Mouse (Mus musculus) E14TG2a.4 (cell line): ENCODE measurements around the gene Ptprt.

Source experiments
- H3K27me3 ChIP-seq: 2 replicates; pipeline ENCODE4 v1.6.1; 2014; ENCODE audit warnings: low read length, control low read depth; ENCODE audit not compliant: insufficient read depth
- H3K36me3 ChIP-seq: 2 replicates; pipeline ENCODE4 v1.6.1; 2014; ENCODE audit warnings: low read length, control low read depth; ENCODE audit not compliant: insufficient read depth
- H3K4me1 ChIP-seq: replicated peaks from 2 replicates; pipeline ENCODE4 v1.6.1; 2014; ENCODE audit warnings: low read depth, low read length, control low read depth
- H3K4me3 ChIP-seq: replicated peaks from 2 replicates; pipeline ENCODE4 v1.5.1; 2014; ENCODE audit warnings: mild to moderate bottlenecking, low read length
- H3K9me3 ChIP-seq: 2 replicates; pipeline ENCODE4 v1.6.1; 2014; ENCODE audit warnings: low read length, control low read depth
- CTCF ChIP-seq: conservative IDR thresholded peaks from 2 replicates; pipeline ENCODE4 v1.5.1; 2014; ENCODE audit warnings: low read length
- NANOG ChIP-seq: IDR thresholded peaks from 2 replicates; pipeline ENCODE4 v1.6.1; 2014; ENCODE audit warnings: borderline replicate concordance, low read length, mixed read lengths
- POU5F1 ChIP-seq: IDR thresholded peaks from 2 replicates; pipeline ENCODE4 v1.6.1; 2014; ENCODE audit warnings: low read length, borderline replicate concordance

Gene Ptprt

DNA sequence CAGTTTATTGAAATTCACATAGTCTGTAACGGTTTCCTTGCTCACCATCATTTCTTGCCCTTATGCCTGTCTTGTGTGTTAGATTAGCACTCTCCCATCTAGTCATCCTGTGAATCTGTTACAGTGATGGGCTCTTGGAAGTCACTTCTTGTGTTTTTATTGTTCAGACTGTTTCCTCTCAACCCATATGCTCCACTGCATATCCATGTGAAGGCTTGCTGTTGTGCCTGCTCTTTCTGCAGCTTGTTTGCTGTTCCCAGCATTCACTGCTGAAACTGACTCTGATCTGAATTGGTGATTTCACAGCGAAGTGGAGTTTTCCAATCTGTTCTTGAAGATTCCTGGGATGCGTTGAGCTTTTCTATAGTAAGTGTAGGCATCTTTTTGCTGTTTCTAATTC lies 678.6 kb downstream of the Ptprt start:
- TF ChIP-seq CTCF (no peak), POU5F1 (no peak), NANOG (no peak)
- H3K4me3 ChIP-seq: no peak overlapping the region
- no peaks in the 10 kb centered on the region for H3K27me3 ChIP-seq
- no peaks in the 10 kb centered on the region for H3K4me1 ChIP-seq
- H3K9me3 ChIP-seq: no peaks in the 10 kb centered on the region
- H3K36me3 ChIP-seq: no peaks in the 10 kb centered on the region

DNA sequence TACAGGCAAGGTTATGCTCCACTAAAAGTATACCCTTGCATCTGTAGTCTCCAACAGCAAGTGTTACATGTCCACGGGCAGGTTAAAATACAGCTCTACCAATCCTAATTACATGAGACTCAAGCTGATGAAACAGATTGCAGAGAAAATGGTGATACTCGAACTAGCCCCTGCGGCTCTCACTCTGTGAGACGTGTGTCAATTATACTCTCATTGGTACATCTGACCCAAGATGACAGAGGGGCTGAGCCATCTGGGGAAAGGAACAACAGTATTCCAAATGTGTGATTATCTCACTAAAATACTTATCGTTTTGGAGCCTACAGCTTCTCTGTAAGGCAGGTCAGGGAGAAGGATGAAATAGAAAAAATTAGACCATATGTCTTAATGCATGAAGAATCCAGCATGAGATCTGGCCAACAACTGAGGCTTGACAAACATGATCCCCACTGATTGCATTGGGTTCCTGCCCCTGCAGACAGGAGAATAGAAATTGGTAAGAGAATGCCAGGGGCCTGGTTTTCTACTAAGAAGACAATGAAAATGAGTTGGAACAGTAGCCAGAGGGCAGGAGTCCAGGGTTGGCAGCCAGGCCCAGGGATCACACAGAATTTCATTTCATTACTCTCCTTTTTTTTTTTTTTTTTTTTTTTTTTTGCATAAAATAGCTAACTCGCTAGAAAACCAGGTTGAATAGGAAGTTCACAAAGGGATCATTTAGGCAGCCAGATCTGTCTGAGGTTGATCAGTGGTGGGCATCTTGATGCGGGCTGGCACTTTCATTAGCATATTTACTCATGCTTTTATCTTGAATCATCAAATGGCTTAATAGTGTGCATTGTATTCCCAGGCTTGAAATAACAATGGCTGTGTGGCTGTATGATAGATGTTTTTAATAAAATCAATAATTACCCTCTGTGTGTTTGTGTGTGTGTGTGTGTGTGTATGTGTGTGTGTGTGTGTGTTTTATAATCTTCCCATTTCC lies 699.5 kb downstream of the Ptprt start:
- H3K36me3 ChIP-seq: no peaks in the 10 kb centered on the region
- no peaks in the 10 kb centered on the region for H3K4me1 ChIP-seq
- TF ChIP-seq CTCF (no peak), POU5F1 (no peak), NANOG (no peak)

DNA sequence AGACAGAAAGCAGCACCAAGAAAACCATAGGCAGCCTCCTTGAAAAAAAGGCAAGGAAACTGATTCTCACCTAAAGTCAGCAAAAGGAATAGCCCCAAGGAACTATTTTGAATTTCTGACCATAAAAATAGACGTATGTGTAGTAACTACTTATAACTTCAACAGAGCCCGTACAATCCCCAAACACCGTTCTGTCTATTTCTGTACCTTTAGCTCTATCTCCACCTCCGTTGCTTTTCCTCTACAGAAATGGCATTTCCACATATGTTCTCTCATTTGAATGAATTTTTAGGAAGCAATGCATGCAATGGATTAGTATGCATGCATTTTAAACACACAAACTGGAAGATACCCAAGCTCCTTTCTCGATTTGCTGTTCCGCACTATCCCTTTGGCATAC lies 715.5 kb downstream of the Ptprt start:
- Histone ChIP-seq H3K27me3 (no peaks in the 10 kb centered on the region), H3K4me3 (no peak overlapping the region), H3K36me3 (no peaks in the 10 kb centered on the region), H3K9me3 (peaks cover 18% of the 10 kb centered on the region), H3K4me1 (no peaks in the 10 kb centered on the region)
- TF ChIP-seq NANOG: no peak
- TF ChIP-seq CTCF: no peak
- TF ChIP-seq POU5F1: no peak

More for the DNA sequence above, 699.5 kb downstream of the Ptprt start:
- Histone ChIP-seq H3K9me3 (no peaks in the 10 kb centered on the region; the same call in 1 of the 2 replicates), H3K27me3 (no peaks in the 10 kb centered on the region), H3K4me3 (no peak overlapping the region)

DNA sequence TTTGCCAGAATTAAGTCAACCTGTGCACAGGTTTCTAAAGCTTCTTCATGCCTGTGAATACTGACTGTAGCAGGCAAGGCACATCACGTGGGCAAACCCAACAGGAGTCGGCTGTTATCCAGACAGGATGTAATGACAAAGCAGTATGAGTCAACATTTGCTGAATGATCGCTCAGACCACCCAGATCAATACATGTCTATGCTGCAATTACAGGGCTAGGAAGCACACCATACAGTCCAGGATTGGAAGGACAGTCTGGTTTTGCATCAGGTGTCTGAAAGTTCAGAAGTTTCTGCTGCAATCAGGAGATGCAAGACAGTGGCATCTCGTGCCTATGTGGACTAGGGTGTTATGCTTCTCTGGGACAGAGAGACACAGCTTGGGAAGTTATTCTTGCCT lies 716.3 kb downstream of the Ptprt start:
- Histone ChIP-seq H3K9me3 (peaks cover 18% of the 10 kb centered on the region), H3K36me3 (no peaks in the 10 kb centered on the region), H3K4me3 (no peak overlapping the region), H3K4me1 (no peaks in the 10 kb centered on the region), H3K27me3 (no peaks in the 10 kb centered on the region)
- TF ChIP-seq CTCF: no peak
- no peak for TF ChIP-seq NANOG
- TF ChIP-seq POU5F1: no peak

DNA sequence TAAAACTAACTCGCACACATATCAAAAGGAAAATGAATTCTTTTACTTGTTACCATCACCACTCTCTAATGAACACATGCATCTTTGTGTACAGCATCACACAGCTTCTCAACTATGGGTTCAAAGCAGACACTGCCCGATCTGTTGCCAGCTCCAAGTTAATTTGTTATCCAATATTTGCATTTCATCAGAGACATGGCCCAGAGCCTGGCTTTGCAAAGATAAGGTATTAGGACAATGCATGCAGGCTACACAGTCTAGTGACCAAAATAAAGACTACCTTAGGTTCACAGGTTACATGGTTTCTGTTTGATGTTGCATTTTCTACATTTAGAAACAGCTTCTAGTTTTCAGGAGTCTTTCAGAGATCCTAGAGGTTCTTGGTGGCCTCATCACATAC lies 719.0 kb downstream of the Ptprt start:
- Histone ChIP-seq H3K4me3 (no peak overlapping the region), H3K27me3 (no peaks in the 10 kb centered on the region), H3K36me3 (no peaks in the 10 kb centered on the region), H3K9me3 (peaks cover 18% of the 10 kb centered on the region), H3K4me1 (no peaks in the 10 kb centered on the region)
- no peak for TF ChIP-seq POU5F1
- no peak for TF ChIP-seq NANOG
- no peak for TF ChIP-seq CTCF

DNA sequence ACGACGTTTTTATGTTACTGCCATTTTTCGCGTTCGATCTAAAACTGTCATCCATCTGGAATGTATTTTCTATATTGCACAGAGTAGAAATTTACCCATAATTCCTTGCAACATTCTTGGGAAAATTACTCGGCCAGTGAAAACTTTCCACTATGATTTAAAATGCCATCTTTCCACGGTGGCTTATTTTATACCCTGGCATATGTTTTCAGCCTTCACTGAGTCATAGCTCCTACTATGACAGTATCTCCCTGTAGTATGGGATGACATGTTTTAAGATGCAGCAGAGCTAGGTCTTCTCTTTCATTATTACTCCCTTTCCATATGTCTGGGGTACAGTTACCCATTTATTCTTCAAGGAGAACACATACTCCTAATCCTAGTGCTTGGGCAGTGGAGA lies 753.7 kb downstream of the Ptprt start:
- Histone ChIP-seq H3K4me1 (no peaks in the 10 kb centered on the region), H3K9me3 (no peaks in the 10 kb centered on the region), H3K27me3 (no peaks in the 10 kb centered on the region), H3K4me3 (no peak overlapping the region), H3K36me3 (no peaks in the 10 kb centered on the region)
- TF ChIP-seq POU5F1: no peak
- no peak for TF ChIP-seq NANOG
- no peak for TF ChIP-seq CTCF

DNA sequence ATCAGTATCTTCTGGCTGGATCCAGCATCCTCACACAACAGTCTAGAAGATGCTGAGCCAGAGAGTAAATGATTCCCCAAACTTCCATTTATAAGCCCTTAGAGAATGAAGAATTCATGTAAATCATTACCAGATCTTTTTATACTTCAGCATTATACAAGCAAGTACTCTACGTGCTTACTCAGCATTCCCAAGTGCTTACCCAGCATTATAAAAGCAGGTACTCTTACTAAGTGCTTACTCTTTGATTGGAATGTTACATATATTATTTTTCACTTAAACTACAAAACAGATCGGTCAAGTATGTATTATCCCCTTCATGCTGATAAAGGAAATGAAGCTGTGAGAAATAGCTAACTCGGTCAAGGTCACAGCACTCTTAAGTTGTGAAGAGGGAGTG lies 758.8 kb downstream of the Ptprt start:
- Histone ChIP-seq H3K4me1 (no peaks in the 10 kb centered on the region), H3K36me3 (no peaks in the 10 kb centered on the region), H3K9me3 (no peaks in the 10 kb centered on the region), H3K27me3 (no peaks in the 10 kb centered on the region), H3K4me3 (no peak overlapping the region)
- no peak for TF ChIP-seq POU5F1
- TF ChIP-seq NANOG: no peak
- no peak for TF ChIP-seq CTCF

DNA sequence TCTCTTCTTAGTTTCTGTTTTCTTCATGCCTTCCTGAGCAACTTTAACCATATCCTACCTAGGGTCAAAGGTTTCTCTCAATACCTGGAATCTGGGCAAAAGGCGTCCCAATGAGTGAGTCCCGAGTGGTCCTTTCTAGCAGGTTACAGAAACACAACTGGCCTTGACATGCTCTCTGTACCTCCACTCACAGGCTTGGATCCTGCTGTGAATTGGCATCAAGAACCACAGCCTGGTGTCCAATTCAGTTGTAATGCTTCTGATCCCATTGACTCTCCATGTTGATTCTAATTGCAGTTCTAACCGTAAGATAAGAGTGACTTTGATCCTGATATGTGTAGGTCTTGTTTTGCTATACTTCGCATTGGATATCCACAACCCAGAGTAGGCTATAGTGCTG lies 776.5 kb downstream of the Ptprt start:
- Histone ChIP-seq H3K9me3 (no peaks in the 10 kb centered on the region), H3K36me3 (no peaks in the 10 kb centered on the region), H3K4me3 (no peak overlapping the region), H3K4me1 (no peaks in the 10 kb centered on the region), H3K27me3 (no peaks in the 10 kb centered on the region)
- TF ChIP-seq NANOG (no peak), CTCF (no peak), POU5F1 (no peak)

DNA sequence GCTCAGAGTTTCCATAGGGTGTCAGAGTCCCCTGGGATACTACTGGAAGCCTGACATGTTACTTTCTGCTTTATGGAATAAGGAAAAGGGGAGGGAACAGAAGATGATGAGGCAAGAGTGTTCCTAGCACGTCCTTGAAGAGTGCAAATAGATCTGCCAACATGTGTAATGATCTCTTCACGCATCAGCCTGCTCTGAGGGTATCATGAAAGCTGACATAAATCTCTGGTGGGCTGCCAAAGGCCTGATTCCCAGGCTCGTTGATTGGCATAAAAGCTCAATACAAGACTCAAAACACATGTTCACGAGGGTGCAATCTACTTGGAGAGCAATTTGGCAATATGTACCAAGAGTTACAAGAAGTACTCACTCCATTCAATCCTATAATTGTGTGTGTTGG lies 778.4 kb downstream of the Ptprt start:
- Histone ChIP-seq H3K27me3 (no peaks in the 10 kb centered on the region), H3K4me1 (no peaks in the 10 kb centered on the region), H3K9me3 (no peaks in the 10 kb centered on the region), H3K4me3 (no peak overlapping the region), H3K36me3 (no peaks in the 10 kb centered on the region)
- TF ChIP-seq POU5F1 (no peak), NANOG (no peak), CTCF (no peak)
